Mouse (Mus musculus): ENCODE measurements around the gene Hoxa2.

DNA sequence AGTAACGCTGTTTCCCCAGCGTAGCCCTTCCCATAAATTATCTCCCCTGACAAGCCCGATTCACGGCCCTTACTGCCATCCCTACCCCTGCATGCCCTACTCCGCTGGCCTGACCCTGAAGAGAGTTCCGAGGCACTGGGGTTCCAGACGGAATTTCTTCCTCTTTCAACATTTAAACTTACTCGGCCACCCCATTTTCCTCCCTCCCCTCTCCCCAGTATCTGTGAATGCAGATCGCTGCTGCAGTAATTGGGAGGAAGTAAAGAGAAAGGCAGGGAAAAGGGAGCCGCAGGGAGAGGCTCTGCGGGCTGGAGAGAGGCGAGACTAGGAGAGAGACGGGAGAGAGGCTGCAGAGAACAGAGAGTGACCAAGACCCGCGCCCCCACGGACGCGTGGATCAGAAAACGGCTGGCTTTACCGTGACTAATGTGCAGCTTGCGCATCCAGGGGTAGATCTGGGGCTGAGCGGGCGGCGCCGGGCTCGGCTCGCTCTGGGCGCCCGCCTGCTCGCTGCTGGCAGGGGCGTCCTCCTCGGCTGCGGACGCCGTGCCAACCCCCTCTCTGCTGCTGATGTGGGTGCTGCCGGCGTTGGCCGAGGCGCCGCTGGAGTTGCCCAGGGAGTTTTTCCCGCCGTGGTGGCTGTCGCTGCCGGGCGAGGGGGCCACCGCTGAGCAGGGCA is 38.9 kb upstream of the Hoxa2 start:
- TF ChIP-seq MEF2A (IDR thresholded peaks at IDR 0.05; ENCODE audit: borderline replicate concordance, low read depth, low read length) (no peak), JUND (conservative IDR thresholded peaks at IDR 0.05; ENCODE audit: low read depth, low read length) (no peak), ETS1 (conservative IDR thresholded peaks at IDR 0.05; ENCODE audit: low read depth, low read length) (no peak), E2F4 (IDR thresholded peaks at IDR 0.05; ENCODE audit: insufficient replicate concordance, low read depth, low read length) (no peak), CHD2 (IDR thresholded peaks at IDR 0.05; ENCODE audit: low read length) (no peak), POLR2A (IDR thresholded peaks at IDR 0.05; ENCODE audit: low read depth, low read length) (no peak), CTCF (conservative IDR thresholded peaks at IDR 0.05 in 1 of 2, IDR thresholded peaks at IDR 0.05 in 1 of 2; ENCODE audit: low read depth in 2 of 2, low read length in 2 of 2) (no peak), USF1 (IDR thresholded peaks at IDR 0.05; ENCODE audit: low read depth, low read length) (no peak), MXI1 (IDR thresholded peaks at IDR 0.05; ENCODE audit: low read depth, low read length) (no peak)
